Mouse (Mus musculus) CD8-positive naive resting alpha-beta T cell, adult 2 months (primary cell): ENCODE data around the gene Tango6.

Experiments used
- DNase-seq, 2 experiments: peaks; one replicate each; pipeline ENCODE4 v3.0.0; 2022; ENCODE audit warnings: low read depth in 2 of 2, low spot score in 2 of 2

Tango6 gene

DNA sequence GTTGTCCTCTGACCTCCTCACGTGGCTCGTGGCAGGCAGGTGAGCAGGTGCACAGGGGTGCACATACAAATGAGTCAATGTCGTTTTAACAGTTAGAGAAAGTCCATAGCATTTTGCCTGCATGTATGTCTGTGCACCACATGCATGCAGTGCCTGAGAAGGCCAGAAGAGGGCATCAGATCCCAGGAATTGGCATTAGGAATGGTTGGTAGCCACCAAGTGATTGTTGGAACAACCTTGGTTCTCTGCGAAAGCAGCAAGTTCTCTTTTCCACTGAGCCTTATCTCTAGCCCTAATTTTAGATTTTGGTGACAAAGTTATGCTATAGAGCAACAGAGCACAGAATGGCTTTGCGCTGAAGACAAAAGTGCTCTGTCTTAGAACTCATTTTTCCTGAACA, 16.7 kb downstream of the Tango6 start:
- peak; percentile 20 to 44 for DNase-seq

DNA sequence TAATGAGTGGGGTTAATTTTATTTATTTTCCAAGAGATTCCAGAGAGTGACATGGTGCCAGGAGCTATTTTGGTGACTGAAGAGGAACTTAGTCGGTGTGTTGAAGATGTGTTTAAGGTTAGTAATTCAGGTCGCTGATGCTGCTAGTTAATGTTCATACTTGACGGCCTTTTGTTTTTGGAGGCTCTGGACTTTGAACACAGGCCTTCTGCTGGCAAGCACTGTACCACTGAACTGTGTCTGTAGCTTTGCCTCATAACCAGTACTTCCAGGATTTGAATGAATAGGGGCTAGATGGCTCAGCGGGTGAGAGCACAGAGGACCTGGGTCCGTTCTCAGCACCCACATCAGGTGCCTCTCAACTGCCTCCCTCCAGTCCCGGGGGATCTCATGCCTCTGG, 17.3 kb downstream of the Tango6 start:
- no peak for DNase-seq

DNA sequence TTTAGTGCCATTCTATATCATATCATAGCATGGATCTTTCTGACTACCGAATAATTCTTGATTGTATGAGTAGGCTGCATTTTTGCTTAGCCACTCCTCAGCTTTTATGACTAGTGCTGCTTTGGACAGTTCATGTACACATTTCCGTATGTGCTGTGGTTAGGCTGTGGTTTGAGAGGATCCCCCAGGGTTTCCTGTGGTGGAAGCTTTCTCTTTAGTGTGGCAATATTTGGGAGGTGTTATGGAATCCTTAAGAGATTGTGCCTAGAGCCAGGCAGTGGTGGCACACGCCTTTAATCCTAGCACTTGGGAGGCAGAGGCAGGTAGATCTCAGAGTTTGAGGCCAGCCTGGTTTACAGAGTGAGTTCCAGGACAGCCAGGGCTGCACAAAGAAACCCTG, 18.5 kb downstream of the Tango6 start:
- peak in 1 of 2 experiments; percentile 24 for DNase-seq

DNA sequence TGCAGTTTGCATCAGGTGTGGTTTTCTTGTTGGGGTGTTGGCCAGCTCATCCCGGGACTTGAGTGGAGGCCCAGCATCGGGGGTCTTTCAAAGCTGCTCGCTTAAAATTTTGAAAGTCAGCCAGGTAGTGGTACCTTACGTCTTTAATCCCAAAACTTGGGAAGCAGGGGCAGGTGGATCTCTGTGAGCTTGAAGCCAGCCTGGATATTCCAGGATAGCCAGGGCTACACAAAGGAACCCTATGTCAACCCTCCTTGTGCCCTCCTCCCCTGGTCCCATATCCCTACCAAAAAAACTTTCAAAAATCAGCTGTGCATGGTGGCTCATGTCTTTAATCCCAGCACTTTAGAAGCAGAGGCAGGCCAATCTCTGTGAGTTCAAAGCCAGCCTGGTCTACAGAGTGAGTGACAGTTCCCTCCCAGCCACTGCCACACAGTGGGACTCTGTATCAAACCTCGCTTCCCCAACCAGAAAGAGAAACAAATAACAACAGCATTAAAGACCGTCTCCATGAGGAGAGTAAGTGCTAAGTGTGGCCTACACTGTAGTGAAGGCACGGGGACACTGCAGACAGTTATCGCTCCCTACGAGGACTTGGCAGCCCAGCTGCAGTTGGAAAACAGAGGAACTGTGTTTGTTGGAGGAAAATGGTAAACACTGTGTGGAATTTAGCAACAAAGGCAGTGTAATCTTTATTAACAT, 21.5 kb downstream of the Tango6 start:
- DNase-seq: no peak

DNA sequence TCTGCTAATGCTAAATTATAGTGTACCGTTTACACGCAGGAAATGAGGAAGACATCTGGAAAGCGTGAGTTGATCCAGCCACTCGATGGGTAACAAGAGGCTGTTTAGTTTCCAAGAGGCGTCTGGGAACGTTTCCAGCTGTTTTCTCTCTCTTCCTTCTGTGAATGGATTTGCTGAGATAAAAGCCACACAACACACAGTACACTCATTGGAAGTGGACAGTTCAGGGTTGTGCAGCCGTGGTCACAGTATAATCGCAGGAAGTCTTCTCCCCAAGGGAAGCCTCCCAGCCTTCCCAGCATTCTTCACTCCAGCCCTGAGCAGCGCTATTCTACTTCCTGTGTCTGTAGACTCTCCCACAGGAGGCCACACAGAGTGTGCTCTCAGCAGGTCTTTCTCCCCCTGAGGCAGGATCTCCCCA, 22.0 kb downstream of the Tango6 start:
- DNase-seq: no peak

DNA sequence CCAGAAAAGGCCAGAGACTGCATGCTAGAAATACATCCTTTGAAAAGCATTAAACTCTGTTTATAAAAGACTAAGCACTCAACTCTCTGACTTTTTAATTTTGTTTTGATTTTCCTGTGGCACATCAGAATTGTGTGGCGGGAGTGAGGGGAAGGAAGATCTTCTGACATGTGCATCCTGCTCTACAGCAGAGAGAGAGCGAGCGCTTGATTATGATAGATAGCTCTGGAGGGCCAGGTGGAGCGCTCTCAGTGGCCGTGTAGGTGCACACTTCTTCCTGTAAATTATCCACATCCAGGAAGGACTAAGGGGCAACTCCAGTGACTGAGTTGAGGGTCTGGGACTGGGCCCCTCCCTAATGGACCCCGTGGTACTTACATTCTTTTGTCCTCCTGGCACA, 23.3 kb downstream of the Tango6 start:
- no peak for DNase-seq

DNA sequence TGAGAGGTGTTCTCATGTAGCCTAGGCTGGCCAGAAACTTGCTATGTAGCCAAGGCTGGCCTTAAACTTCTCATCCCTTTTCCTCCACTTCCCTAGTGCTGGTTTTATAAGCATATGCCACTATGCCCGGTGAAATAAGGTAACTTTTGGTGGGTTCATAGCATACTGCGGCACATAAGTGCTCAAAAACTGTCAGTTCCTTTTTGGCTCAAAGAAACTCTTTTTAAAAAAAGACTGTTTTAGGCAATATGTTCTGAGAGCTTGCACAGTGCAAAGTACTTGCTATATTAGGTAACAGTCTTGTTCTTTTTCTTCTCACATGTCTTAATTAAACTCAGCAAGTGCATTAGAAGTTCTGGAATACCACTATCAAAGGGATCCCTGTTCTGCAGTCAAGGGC, 27.1 kb downstream of the Tango6 start:
- DNase-seq: no peak

DNA sequence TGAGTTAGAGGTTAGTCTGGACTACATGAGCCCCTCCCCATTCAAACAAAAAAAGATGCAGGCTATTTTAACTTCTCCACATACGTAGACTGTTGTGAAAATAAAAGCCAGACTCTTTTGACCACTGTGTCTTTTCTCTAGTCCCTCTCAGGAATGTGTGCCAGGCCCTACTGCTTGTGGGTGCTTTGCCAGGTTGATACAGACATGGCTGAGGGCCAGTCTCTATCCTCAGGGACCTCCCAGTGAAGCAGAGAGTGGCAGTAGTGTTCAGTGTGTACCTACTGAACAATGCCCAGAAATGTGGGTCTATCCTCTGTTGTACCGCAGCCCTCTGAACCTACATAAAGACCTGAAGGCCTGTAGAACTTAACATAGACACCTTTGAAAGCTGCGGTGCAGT, 29.6 kb downstream of the Tango6 start:
- DNase-seq: no peak

DNA sequence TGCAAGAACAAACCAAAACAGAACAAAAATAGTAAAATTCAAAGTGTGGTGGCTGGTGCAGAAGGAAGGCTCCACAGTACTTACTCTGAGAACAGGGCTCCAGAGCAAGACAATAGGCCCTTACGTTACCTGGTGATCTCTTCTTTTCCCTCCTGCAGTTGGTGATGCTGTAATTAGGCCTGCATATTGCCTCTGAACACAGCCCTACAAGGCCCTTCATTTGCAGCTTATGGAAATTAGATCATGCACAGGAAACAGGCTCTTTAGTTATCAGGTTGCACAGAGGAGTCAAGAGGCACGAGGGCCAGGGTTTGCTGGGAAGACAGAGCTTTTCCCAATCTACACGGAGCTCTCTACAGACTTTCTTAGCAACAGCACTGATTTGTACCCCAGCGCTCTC, 31.4 kb downstream of the Tango6 start:
- no peak for DNase-seq

DNA sequence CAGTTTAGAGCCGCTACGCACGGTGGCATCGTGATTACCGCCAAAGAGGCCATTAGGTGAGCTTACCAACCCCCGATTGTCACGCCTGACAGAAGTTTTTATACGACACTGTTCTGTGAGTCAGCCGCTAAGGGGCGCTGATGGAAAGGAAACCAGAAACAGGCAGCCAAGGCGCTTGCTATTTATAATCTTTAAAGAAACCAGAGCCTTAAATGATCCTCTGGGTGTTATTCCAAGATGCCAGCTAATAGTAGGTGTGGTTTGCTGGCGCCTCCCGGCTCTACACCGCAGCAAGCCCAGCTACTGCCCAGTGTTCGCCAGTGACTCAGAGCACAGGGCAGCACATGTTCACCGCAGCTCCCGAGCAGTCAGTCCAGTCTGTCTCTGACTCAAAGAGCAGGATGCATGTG, 35.2 kb downstream of the Tango6 start:
- peak in 1 of 2 experiments; percentile 21 for DNase-seq

DNA sequence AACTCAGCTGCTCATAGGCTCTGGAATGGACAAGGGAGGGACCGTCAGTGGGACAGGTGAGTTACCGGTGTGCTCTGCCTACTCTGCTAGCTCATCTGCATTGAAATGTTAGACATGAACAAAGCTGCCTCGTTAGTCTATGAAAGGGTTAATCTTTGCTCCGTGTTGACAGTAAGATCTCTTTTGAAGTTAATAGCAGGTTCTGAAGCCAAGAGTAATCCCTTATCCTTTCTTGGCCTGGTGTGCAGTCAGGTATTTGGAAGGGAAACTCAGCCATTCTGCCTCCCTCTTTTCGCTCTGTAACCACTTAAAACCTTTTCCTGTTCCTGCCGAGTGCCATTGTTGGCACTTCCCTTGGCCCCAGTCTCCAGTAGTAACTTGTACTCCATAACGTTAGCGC, 38.1 kb downstream of the Tango6 start:
- DNase-seq: no peak

DNA sequence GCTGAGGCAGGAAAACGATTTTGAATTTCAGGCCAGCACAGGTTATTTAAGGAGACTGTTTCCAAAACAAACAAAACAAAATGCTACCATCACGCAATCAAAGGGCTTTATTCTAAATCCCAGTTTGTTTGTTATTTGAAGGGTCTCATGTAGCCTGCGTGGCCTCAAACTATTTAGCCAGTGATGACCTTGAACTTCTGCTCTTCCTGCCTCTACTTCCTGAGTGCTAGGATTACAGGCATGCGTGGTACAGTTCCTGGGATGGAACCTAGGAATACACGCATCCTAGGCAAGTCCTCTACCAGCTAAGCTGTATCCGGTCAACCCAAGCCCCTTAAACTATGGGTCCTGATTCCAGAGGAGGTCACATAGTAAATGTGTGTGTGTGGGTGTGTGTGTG, 39.6 kb downstream of the Tango6 start:
- no peak for DNase-seq

DNA sequence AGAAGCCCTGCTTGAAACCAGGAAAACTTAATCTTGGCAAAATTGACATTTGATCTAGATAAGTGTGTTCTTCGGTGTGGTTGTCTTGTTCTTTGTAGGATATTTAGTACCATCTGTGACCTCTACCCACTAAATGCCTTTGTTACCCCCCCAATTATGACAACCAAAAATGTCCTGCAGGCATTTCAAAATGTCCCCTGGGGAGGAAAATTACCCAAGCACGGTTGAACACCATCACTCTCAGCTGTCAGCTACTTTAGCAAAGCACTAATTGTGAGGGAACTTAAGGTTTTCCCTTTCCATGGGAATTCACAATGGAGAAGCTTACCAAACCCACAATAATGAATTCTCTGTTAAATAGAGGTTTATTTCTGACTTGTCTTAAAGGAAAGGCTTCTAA, 41.1 kb downstream of the Tango6 start:
- DNase-seq: no peak

DNA sequence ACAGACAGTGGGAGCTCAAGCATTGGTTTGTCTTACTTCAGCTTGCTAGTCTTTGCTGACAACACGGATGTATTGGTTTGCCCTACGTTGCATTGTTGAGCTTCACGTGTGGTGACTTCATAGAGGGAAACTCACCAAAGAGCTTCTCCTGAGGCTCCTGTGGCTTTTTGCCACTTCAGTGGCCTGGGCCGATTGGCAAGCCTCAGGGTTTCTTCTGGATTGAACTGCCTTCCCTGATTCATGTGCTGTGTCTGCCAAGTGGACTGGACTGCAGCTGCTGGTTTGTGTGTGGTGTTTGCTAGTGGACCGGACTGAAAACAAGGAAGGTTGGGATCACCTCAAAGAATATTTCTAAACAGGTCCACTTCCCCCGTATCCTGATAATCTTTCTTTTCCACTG, 43.7 kb downstream of the Tango6 start:
- no peak for DNase-seq

DNA sequence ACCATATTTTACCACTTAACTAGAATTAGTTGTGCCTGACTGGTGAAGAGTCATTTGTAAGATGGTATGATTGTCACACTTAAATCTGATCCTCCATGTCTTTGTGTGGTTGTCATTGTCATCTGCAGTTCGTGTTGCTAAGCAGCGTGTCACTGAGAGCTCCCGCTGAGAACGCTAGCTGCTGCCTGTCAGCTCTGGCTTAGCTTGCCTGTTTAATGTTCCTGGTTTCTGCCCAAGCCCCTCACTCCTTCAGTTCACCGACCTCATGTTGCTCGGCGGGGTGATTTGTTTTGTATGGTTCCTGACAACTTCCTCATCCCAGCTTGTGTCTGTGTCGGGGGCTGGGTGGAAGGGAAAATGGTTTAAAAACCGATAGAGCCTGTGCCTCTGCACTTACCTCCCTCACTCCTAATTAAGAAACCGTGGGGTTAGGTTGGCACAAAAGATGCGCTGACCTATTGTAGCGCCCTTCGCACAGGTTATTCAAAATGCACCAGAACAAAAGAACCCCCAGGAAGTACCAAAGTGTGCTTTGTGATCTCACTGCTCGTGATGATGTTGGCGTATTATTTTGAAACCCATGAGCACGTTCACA, 44.5 kb downstream of the Tango6 start:
- no peak for DNase-seq

DNA sequence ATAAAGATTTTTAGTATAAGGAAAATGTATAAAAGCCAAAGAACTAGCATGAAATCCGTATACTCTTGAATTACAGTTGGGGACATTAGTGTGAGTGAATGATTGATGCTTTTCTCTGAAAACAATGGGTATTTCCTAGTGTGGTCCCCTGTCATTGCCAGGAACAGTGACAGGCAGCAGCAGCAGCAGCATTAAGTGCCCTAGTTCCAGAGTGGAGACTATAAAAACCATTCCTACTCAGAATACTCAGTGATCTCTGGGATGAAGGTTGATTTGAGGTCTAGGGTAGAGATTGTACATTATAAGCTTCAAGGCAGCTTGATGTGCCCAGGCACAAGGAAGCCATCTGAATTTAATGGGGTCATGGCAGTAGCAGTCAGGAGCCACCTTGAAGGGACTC, 45.0 kb downstream of the Tango6 start:
- DNase-seq: no peak

DNA sequence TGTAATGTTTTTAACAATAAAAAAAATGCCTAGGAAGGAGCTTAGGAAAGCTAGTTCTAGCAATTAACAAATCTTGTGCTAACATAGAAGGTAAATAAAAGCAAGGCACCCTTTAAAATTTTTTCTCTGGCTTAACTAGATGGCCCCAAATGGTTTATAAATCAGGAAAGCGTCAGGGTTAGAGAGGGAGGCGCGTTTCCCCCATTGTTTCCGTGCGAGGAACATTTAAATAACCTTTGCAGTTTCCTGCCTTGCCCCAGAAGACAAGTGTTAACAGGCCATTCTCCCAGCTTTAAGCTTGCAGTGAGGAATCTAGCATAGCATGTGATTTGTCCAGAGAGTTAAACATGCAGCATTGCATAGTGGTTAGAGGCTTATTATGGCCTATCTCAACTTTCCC, 50.1 kb downstream of the Tango6 start:
- DNase-seq: no peak

DNA sequence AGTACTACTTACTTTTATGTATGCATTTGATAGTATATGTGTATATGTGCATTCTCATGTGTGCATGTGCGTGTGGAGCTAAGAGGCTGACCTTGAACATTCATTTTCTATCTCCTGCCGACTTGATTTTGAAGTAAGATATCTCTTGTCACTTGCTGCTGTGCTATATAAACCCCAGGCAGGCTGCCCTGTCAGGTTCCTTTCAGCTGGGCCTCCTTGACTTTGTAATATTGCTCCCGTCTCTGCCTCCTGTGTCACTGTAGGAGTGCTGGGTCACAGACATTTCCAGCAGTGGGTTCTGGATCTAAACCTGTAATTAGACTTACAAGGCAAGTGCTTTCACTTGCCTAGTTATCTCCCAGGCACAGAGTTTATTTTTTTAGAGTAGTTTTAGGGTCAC, 50.8 kb downstream of the Tango6 start:
- no peak for DNase-seq

DNA sequence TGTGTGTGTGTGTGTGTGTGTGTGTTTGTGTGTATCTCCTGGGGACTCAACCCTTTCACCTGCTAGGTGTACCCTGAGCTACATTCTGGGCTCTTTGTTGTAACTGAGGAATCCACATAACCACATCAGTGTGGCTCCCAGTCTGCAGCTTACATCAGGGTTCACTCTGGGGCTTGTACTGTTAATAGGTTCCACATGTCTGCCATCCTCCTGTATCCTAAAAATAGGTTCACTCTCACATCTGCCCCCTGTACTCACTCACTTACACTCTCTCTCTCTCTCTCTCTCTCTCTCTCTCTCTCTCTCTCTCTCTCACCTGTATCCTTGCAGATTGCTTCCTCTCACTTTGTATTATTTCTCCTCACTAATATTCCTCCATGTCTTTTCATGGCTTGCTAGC, 51.4 kb downstream of the Tango6 start:
- DNase-seq: no peak

DNA sequence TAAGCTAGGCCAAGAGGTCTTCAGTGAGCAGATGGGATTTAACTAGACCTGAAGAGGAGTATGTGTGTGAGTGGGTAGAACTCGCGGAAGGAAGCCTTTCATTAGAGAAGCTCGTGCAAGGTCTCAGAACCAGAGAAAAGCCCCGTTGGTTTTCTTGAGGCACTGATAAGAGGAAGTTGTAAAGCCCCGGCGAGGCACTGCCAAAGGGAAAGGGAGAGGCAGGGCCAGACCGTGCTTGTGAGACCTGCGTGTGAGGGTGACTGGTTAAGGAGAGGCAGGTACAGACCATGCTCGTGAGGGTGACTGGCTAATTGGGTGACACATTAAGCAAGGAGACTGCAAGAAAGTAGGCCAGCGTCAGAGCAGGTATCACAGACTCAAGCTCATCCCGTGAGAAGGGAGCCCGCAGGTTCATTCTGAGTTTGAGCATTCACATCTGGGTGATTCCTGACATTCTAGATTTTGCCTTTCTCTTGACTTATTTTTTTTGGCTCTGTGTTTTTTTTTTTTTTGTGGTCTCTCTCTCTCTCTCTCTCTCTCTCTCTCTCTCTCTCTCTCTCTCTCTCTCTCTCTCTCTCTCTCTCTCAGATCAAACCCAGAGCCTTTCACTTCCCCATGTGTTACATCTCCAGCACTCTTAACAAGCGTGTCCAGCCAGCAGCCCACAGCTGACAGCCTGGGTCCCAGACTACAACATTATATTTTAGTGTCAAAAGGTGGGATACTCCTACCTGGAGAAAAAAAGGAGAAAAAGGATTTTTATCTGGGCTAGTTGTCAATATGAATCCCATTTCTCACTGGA, 54.2 kb downstream of the Tango6 start:
- no peak for DNase-seq

DNA sequence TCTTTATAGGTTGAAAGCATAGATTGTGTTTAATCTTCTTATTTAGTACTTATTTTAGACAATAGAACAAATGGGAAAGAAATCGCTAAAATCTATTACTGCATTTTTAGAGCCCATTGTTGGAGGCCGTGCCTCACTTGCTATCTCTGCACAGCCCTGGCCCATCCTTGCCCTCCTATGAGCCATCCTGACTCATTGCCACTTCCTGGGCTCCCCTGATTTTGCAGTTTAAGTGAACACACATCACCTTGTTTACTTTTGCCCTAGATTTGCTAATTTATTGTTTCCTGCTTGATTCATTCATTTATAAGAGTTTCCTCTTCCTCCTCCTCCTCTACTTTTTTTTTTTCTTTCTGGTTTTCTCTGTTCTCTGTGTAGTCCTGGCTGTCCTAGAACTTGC, 55.0 kb downstream of the Tango6 start:
- DNase-seq: no peak

DNA sequence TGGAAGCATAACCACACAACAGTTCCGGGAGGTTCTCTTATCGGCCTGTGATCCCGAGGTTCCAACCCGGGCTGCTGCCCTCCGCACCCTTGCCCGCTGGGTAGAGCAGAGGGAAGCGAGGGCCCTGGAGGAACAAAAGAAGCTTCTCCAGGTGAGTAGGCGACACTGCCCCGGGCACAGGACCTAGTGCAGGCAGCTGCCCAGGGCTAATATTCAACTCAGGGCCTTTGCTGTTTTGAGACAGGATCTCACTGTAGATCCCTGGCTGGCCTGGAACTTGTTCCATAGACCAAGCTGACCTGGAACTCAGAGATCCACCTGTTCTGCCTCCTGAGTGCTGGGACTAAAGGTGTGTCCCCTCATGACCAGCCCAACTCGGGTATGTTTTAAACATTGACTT, 59.5 kb downstream of the Tango6 start:
- no peak for DNase-seq
